ENCODE assay signal across 8 mouse cellular contexts in the genomic region with DNA sequence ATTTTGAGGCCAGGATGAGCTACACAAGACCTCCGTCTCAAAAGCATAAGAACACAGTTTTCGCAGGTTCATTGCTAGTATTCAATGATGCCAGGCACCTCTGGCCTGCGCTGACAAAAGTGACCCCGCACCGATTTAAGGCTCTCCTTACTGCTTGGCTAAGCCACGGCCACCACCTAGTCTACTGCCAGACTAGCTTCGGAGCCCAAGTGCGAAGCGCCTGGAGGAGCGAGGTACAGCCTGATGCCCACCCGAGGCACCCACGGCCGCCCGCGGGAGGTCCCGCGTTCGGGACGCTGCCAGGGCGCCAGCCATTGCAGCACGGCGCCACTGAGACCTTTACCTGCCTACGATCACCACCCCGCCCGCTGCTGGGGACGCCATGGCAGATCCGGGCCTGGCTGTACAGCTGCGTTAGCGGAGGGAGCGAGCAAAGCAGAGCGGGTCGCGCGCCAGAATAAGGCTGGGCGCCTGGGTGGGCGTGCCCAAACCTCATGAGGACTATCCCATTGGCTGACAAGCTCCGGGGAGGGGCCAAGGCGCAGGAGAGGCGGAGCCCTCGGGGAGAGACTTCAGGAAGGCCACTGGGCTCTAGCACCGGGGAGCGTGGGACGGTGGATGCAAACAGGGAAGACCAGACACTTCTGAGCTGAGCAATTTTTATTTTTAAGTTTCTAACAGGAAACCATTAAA. TPM values are rescaled to one million over a fixed set of nuclear protein-coding genes. Genes with fewer than 3 reads are reported as not detected.
DNase-seq lines count a peak whose midpoint lies in the region; ATAC-seq and TF ChIP-seq lines count a peak whose summit lies in the region.

Gene Cryl1 (minus strand): TSS at position 465 of the 693 bp plus-strand sequence.

- TF ChIP-seq POLR2A in bone marrow macrophage, adult 2 months (IDR thresholded peaks at IDR 0.05; ENCODE audit: borderline replicate concordance, low read depth, low read length), result no peak
- peak; percentile 87 for TF ChIP-seq POLR2A in embryonic fibroblast, embryonic 13.5 days (IDR thresholded peaks at IDR 0.05; ENCODE audit: low read depth, low read length)

- ATAC-seq in kidney, embryonic 14.5 days (ENCODE audit: low FRiP score, low TSS enrichment), result peak; percentile 99
- peak; percentile 99 for ATAC-seq in limb, embryonic 15.5 days (ENCODE audit: insufficient number of reproducible peaks, low FRiP score, low TSS enrichment, low read depth)

- H3K4me3 ChIP-seq in bone marrow macrophage, adult 2 months (ENCODE audit: insufficient read depth, low read length), result peak within 1 kb of the TSS; percentile 75
- H3K4me3 ChIP-seq in embryonic fibroblast, embryonic 13.5 days (ENCODE audit: insufficient read depth, low read length), result peak within 1 kb of the TSS; percentile 59
- peak within 1 kb of the TSS; percentile 63 for H3K4me3 ChIP-seq in kidney, embryonic 14.5 days (ENCODE audit: low read length)
- peak within 1 kb of the TSS; percentile 71 for H3K4me3 ChIP-seq in limb, embryonic 15.5 days

- peak within 1 kb of the TSS; percentile 89 for H3K4me2 ChIP-seq in kidney, embryonic 14.5 days (replicated peaks; ENCODE audit: low read depth, low read length)
- peak within 1 kb of the TSS; percentile 80 for H3K4me2 ChIP-seq in limb, embryonic 15.5 days

- no peaks in the 10 kb centered on the region for H3K27me3 ChIP-seq in kidney, embryonic 14.5 days (ENCODE audit: control insufficient read depth, insufficient read depth, low read length)
- no peaks in the 10 kb centered on the region for H3K27me3 ChIP-seq in limb, embryonic 15.5 days

- H3K27ac ChIP-seq in bone marrow macrophage, adult 2 months (ENCODE audit: insufficient read depth, low read depth, low read length), result peak within 1 kb of the TSS; percentile 92
- no peak within 1 kb of the TSS for H3K27ac ChIP-seq in embryonic fibroblast, embryonic 13.5 days (ENCODE audit: insufficient read depth, low read length)
- peak within 1 kb of the TSS; percentile 34; the same call in 1 of the 2 replicates for H3K27ac ChIP-seq in kidney, embryonic 14.5 days (ENCODE audit: low read depth, low read length)
- peak within 1 kb of the TSS; percentile 82 for H3K27ac ChIP-seq in limb, embryonic 15.5 days

- peak; percentile 97 for DNase-seq in A20 (ENCODE audit: low read depth, low spot score)
- peak; percentile 97 for DNase-seq in heart, adult 9 months (ENCODE audit: low spot score in 2 of 2)
- peak; percentile 88 to 90 for DNase-seq in monocyte, adult 2 months (ENCODE audit: low read depth in 1 of 2, low spot score in 2 of 2)
- peak; percentile 98 for DNase-seq in spleen, postnatal 36 days (ENCODE audit: low spot score in 2 of 2)

- no peak for TF ChIP-seq CTCF in bone marrow macrophage, adult 2 months (IDR thresholded peaks at IDR 0.05; ENCODE audit: low read depth, low read length)
- TF ChIP-seq CTCF in embryonic fibroblast, embryonic 13.5 days (IDR thresholded peaks at IDR 0.05; ENCODE audit: borderline replicate concordance, insufficient read depth, low read length), result no peak

- H3K9me3 ChIP-seq in kidney, embryonic 14.5 days (ENCODE audit: control insufficient read depth, low read length), result no peaks in the 10 kb centered on the region
- H3K9me3 ChIP-seq in limb, embryonic 15.5 days, result no peaks in the 10 kb centered on the region

- no peaks in the 10 kb centered on the region for H3K36me3 ChIP-seq in kidney, embryonic 14.5 days (ENCODE audit: control insufficient read depth, insufficient read depth, low read length)
- H3K36me3 ChIP-seq in limb, embryonic 15.5 days, result no peaks in the 10 kb centered on the region

- H3K4me1 ChIP-seq in bone marrow macrophage, adult 2 months (ENCODE audit: control insufficient read depth, insufficient read depth, low read length), result peaks cover 20% of the 10 kb centered on the region
- 0 out of 2 replicates have a peak, but pooled peaks cover 4% of the 10 kb centered on the region for H3K4me1 ChIP-seq in embryonic fibroblast, embryonic 13.5 days (ENCODE audit: control insufficient read depth, insufficient read depth, low read length)
- no peaks in the 10 kb centered on the region for H3K4me1 ChIP-seq in kidney, embryonic 14.5 days (ENCODE audit: control insufficient read depth, insufficient read depth, low read length)
- H3K4me1 ChIP-seq in limb, embryonic 15.5 days, result peaks cover 10% of the 10 kb centered on the region; the same call in 1 of the 2 replicates

- WGBS in kidney, embryonic 14.5 days, result 2% methylated on average over 43 of the region's 43 CpGs
- WGBS in limb, embryonic 15.5 days, result 3% methylated on average over 43 of the region's 43 CpGs

- peak within 1 kb of the TSS; percentile 74 for H3K9ac ChIP-seq in kidney, embryonic 14.5 days (ENCODE audit: low read depth, low read length)
- H3K9ac ChIP-seq in limb, embryonic 15.5 days, result peak within 1 kb of the TSS; percentile 82

RNA-seq across cellular contexts. Expression of gene Cryl1, which starts in this region (rescaled TPM):
- polyA plus RNA-seq in bone marrow macrophage, adult 2 months (2012; ENCODE audit: insufficient read depth, insufficient read length, missing spikeins), result 48.8 and 51.1 TPM in 2 replicates
- 12.9 and 13.6 TPM in 2 replicates for polyA plus RNA-seq in embryonic fibroblast, embryonic 13.5 days (2011; ENCODE audit: insufficient read length, low read depth, missing spikeins)
- 14.3 and 17.6 TPM in 2 replicates for polyA plus RNA-seq in kidney, embryonic 14.5 days (2014; fragmentation: Nextera tagmentation; extraction: Ambion mirVana)
- polyA plus RNA-seq in limb, embryonic 15.5 days (2015; fragmentation: Nextera tagmentation; extraction: Ambion mirVana), result 51.1 and 53.1 TPM in 2 replicates
